Mouse (Mus musculus): ENCODE results near the gene Pgs1. TPM values are rescaled to one million over a fixed set of nuclear protein-coding genes. Genes with fewer than 3 reads are reported as not detected.

The Pgs1 gene
- total and polyA plus RNA-seq, 3 experiments, result 38.1 to 60.5 (median 50.8) TPM

DNA sequence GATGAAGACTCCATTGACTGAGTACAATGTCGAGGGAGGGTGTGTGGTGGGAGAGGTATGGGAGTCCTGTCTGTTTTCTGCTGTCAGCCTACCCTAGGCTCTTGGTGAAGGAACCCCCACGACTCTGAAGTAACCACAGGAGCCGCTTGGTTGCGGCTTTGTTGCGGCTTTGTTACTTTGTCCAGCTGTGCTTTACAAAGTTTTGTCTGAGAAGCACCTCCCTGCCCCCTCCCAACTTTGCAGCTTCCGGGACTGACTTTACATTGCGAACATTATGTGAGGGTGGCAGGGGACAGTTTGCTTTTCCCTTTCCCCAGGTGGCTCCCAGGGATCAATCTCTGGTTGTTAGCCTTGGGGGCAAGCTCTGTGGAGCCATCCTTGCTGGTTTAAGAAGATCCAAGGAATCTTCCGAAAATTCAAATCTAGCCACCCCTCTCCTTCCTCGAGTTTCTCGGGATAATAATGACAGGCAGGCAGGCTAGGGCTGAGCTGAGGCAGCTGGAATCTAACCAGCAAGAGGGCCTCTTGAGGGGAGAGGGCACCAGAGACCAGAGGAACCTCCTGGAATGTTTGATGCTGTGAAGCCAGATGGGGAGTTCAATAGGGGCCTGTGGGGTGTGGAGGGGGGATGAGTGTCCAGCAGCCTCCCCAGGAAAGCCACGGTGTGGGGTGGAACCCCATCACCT, 85.3 kb downstream of the Pgs1 start:
- dilution Hi-C loops (cut with MboI; ENCODE audit: extremely low pct_ligation_motif_present, extremely low pct_unique_long_range_greater_than_20kb, low sequenced_read_pairs) (no loop called here), in situ Hi-C loops (cut with MboI; ENCODE audit: low pct_ligation_motif_present, low pct_unique_long_range_greater_than_20kb, low sequenced_read_pairs) (no loop called here)
- no peak overlapping the region for H3K4me2 ChIP-seq (ENCODE audit: insufficient read depth, low read depth, poor library complexity, severe bottlenecking)
- H3K79me2 ChIP-seq (replicated peaks; ENCODE audit: control insufficient read depth, extremely low read depth, insufficient read depth, poor library complexity, severe bottlenecking), result no peaks in the 10 kb centered on the region
- no peaks in the 10 kb centered on the region for H3K36me3 ChIP-seq (replicated peaks in 1 of 2; ENCODE audit: control insufficient read depth in 1 of 2, insufficient read depth in 1 of 2, low read length in 1 of 2)
- no peaks in the 10 kb centered on the region for H3K9me3 ChIP-seq (replicated peaks; ENCODE audit: low read length)
- H3K9ac ChIP-seq (ENCODE audit: insufficient read depth, low read depth), result no peak overlapping the region
- peaks cover 20 to 22% of the 10 kb centered on the region in 2 experiments for H3K4me1 ChIP-seq (ENCODE audit: control insufficient read depth in 1 of 2, insufficient read depth in 2 of 2)
- H3K27me3 ChIP-seq (replicated peaks), result peaks cover 95% of the 10 kb centered on the region
- H3K27ac ChIP-seq (ENCODE audit: insufficient read depth, low read depth), result no peak overlapping the region
- TF ChIP-seq IRF4 (IDR thresholded peaks at IDR 0.05; ENCODE audit: low read depth, low read length) (no peak), MAZ (IDR thresholded peaks at IDR 0.05; ENCODE audit: low read depth, low read length) (no peak), HCFC1 (IDR thresholded peaks at IDR 0.05; ENCODE audit: low read depth, low read length) (no peak)
- DNase-seq (ENCODE audit: extremely low read depth), result no peak
- H3K4me3 ChIP-seq (replicated peaks in 1 of 3; ENCODE audit: low read depth in 2 of 3, low read length in 2 of 3, poor library complexity in 1 of 3), result no peak overlapping the region

Other genes with a start within 250 kb of the Pgs1 start
- gene Tmc8, start 204.2 kb upstream of the Pgs1 start, total RNA-seq (2012; rRNA removed), result 4.0 and 6.1 TPM in 2 replicates
- 1.4 and 2.2 TPM in 2 replicates for gene Tmc8, start 204.2 kb upstream of the Pgs1 start, total RNA-seq (2014; rRNA removed)
- gene Tmc8, start 204.2 kb upstream of the Pgs1 start, polyA plus RNA-seq (2012; ENCODE audit: insufficient read length, low read depth), result 8.8 and 9.8 TPM in 2 replicates
- 24.8 and 26.8 TPM in 2 replicates for gene Tmc6, start 204.1 kb upstream of the Pgs1 start, total RNA-seq (2012; rRNA removed)
- gene Tmc6, start 204.1 kb upstream of the Pgs1 start, total RNA-seq (2014; rRNA removed), result 16.3 and 16.8 TPM in 2 replicates
- 28.4 and 30.0 TPM in 2 replicates for gene Tmc6, start 204.1 kb upstream of the Pgs1 start, polyA plus RNA-seq (2012; ENCODE audit: insufficient read length, low read depth)
- 0.46 and 0.93 TPM in 2 replicates for gene 6030468B19Rik, start 188.6 kb upstream of the Pgs1 start, total RNA-seq (2012; rRNA removed)
- gene 6030468B19Rik, start 188.6 kb upstream of the Pgs1 start, total RNA-seq (2014; rRNA removed), result 1.3 and 1.5 TPM in 2 replicates
- 1.4 and 1.7 TPM in 2 replicates for gene 6030468B19Rik, start 188.6 kb upstream of the Pgs1 start, polyA plus RNA-seq (2012; ENCODE audit: insufficient read length, low read depth)
- gene Gm20708, start 176.6 kb upstream of the Pgs1 start, total RNA-seq (2012; rRNA removed), result 0.59 and 1.0 TPM in 2 replicates
- 0.50 TPM in 1 of 2 replicates, not detected in the other for gene Gm20708, start 176.6 kb upstream of the Pgs1 start, total RNA-seq (2014; rRNA removed)
- 0.80 and 1.6 TPM in 2 replicates for gene Gm20708, start 176.6 kb upstream of the Pgs1 start, polyA plus RNA-seq (2012; ENCODE audit: insufficient read length, low read depth)
- gene Syngr2, start 176.6 kb upstream of the Pgs1 start, total RNA-seq (2012; rRNA removed), result 362 and 409 TPM in 2 replicates
- gene Syngr2, start 176.6 kb upstream of the Pgs1 start, total RNA-seq (2014; rRNA removed), result 395 and 553 TPM in 2 replicates
- 513 and 654 TPM in 2 replicates for gene Syngr2, start 176.6 kb upstream of the Pgs1 start, polyA plus RNA-seq (2012; ENCODE audit: insufficient read length, low read depth)
- gene Afmid, start 160.4 kb upstream of the Pgs1 start, total RNA-seq (2012; rRNA removed), result 6.8 and 7.3 TPM in 2 replicates
- gene Afmid, start 160.4 kb upstream of the Pgs1 start, total RNA-seq (2014; rRNA removed), result 5.0 and 5.7 TPM in 2 replicates
- 7.1 and 7.5 TPM in 2 replicates for gene Afmid, start 160.4 kb upstream of the Pgs1 start, polyA plus RNA-seq (2012; ENCODE audit: insufficient read length, low read depth)
- 235 and 236 TPM in 2 replicates for gene Tk1, start 160.2 kb upstream of the Pgs1 start, total RNA-seq (2012; rRNA removed)
- 146 and 149 TPM in 2 replicates for gene Tk1, start 160.2 kb upstream of the Pgs1 start, total RNA-seq (2014; rRNA removed)
- 158 and 179 TPM in 2 replicates for gene Tk1, start 160.2 kb upstream of the Pgs1 start, polyA plus RNA-seq (2012; ENCODE audit: insufficient read length, low read depth)
- gene Birc5, start 137.0 kb upstream of the Pgs1 start, total RNA-seq (2012; rRNA removed), result 193 and 237 TPM in 2 replicates
- gene Birc5, start 137.0 kb upstream of the Pgs1 start, total RNA-seq (2014; rRNA removed), result 242 and 270 TPM in 2 replicates
- gene Birc5, start 137.0 kb upstream of the Pgs1 start, polyA plus RNA-seq (2012; ENCODE audit: insufficient read length, low read depth), result 286 and 289 TPM in 2 replicates
- not detected in 2 replicates for gene Tmem235, start 125.5 kb upstream of the Pgs1 start, total RNA-seq (2012; rRNA removed)
- not detected in 2 replicates for gene Tmem235, start 125.5 kb upstream of the Pgs1 start, total RNA-seq (2014; rRNA removed)
- gene Tmem235, start 125.5 kb upstream of the Pgs1 start, polyA plus RNA-seq (2012; ENCODE audit: insufficient read length, low read depth), result not detected in 2 replicates
- not detected in 2 replicates for gene Tha1, start 112.8 kb upstream of the Pgs1 start, total RNA-seq (2012; rRNA removed)
- not detected in 2 replicates for gene Tha1, start 112.8 kb upstream of the Pgs1 start, total RNA-seq (2014; rRNA removed)
- gene Tha1, start 112.8 kb upstream of the Pgs1 start, polyA plus RNA-seq (2012; ENCODE audit: insufficient read length, low read depth), result not detected in 2 replicates
- 2.5 and 4.7 TPM in 2 replicates for gene Socs3, start 16.2 kb upstream of the Pgs1 start, total RNA-seq (2012; rRNA removed)
- 1.1 and 1.2 TPM in 2 replicates for gene Socs3, start 16.2 kb upstream of the Pgs1 start, total RNA-seq (2014; rRNA removed)
- gene Socs3, start 16.2 kb upstream of the Pgs1 start, polyA plus RNA-seq (2012; ENCODE audit: insufficient read length, low read depth), result 0.83 and 1.1 TPM in 2 replicates
- gene Dnah17, start 144.3 kb downstream of the Pgs1 start, total RNA-seq (2012; rRNA removed), result 0.08 TPM in 2 replicates
- gene Dnah17, start 144.3 kb downstream of the Pgs1 start, total RNA-seq (2014; rRNA removed), result 0.04 TPM in 1 of 2 replicates, not detected in the other
- gene Dnah17, start 144.3 kb downstream of the Pgs1 start, polyA plus RNA-seq (2012; ENCODE audit: insufficient read length, low read depth), result 0.23 and 0.34 TPM in 2 replicates